Mouse (Mus musculus) midbrain, embryonic 14.5 days (tissue): Measurements from ENCODE around the gene Fbxo6. TPM values are rescaled to one million over a fixed set of nuclear protein-coding genes. Genes with fewer than 3 reads are reported as not detected.

ENCODE experiments used
- ATAC-seq: fragments of 200-750 bp; cut with Nextera tagmentation; 2 replicates; pipeline ENCODE4 v1.8.0; 2017; ENCODE audit warnings: moderate number of reproducible peaks, moderate library complexity; ENCODE audit not compliant: low FRiP score, low TSS enrichment
- DNase-seq: peaks from one replicate; pipeline ENCODE4 v3.0.0-alpha.2; 2015
- H3K27ac ChIP-seq: fragments of 300-500 bp; sonication (generic); replicated peaks from 2 replicates; pipeline ENCODE4 v1.5.1; 2014; ENCODE audit warnings: mild to moderate bottlenecking, low read depth, low read length, moderate library complexity
- H3K27me3 ChIP-seq: fragments of 300-500 bp; sonication (generic); 2 replicates; pipeline ENCODE4 v1.6.1; 2014; ENCODE audit warnings: low read length, control low read depth, mixed read lengths; ENCODE audit not compliant: control insufficient read depth, insufficient read depth
- H3K36me3 ChIP-seq: fragments of 300-500 bp; sonication (generic); 2 replicates; pipeline ENCODE4 v1.6.1; 2014; ENCODE audit warnings: low read length, control low read depth; ENCODE audit not compliant: control insufficient read depth, insufficient read depth
- H3K4me1 ChIP-seq: fragments of 300-500 bp; sonication (generic); 2 replicates; pipeline ENCODE4 v1.6.1; 2014; ENCODE audit warnings: mild to moderate bottlenecking, antibody characterized with exemption, low read length, control low read depth; ENCODE audit not compliant: control insufficient read depth, insufficient read depth
- H3K4me2 ChIP-seq: fragments of 300-500 bp; sonication (generic); 2 replicates; pipeline ENCODE4 v1.6.1; 2014; ENCODE audit warnings: mild to moderate bottlenecking, low read length, moderate library complexity
- H3K4me3 ChIP-seq: fragments of 300-500 bp; sonication (generic); replicated peaks from 2 replicates; pipeline ENCODE4 v1.5.1; 2014; ENCODE audit warnings: low read depth, low read length
- H3K9ac ChIP-seq: fragments of 300-500 bp; sonication (generic); replicated peaks from 2 replicates; pipeline ENCODE4 v1.6.1; 2014; ENCODE audit warnings: mild to moderate bottlenecking, low read length, moderate library complexity
- H3K9me3 ChIP-seq: fragments of 300-500 bp; sonication (generic); 2 replicates; pipeline ENCODE4 v1.6.1; 2016; ENCODE audit warnings: low read length, control low read depth, mixed read lengths; ENCODE audit not compliant: control insufficient read depth
- WGBS: fragments of 180-500 bp; shearing (Covaris S2); extraction: QIAGEN DNeasy Blood & Tissue Kit; methylation state at CpG from one replicate; pipeline ENCODE4 v1.1.7; 2014; 5-methylcytosine and 5-hydroxymethylcytosine counted together
- polyA plus RNA-seq: library from polyadenylated mRNA; unstranded; fragments of >200 nt; fragmentation: Nextera tagmentation; extraction: Ambion mirVana; gene quantifications from 2 replicates; pipeline ENCODE4 v1.2.1, GENCODE M21; 2014

Fbxo6 gene
- polyA plus RNA-seq, 1 experiment from 2014 or later: 18.7 TPM

DNA sequence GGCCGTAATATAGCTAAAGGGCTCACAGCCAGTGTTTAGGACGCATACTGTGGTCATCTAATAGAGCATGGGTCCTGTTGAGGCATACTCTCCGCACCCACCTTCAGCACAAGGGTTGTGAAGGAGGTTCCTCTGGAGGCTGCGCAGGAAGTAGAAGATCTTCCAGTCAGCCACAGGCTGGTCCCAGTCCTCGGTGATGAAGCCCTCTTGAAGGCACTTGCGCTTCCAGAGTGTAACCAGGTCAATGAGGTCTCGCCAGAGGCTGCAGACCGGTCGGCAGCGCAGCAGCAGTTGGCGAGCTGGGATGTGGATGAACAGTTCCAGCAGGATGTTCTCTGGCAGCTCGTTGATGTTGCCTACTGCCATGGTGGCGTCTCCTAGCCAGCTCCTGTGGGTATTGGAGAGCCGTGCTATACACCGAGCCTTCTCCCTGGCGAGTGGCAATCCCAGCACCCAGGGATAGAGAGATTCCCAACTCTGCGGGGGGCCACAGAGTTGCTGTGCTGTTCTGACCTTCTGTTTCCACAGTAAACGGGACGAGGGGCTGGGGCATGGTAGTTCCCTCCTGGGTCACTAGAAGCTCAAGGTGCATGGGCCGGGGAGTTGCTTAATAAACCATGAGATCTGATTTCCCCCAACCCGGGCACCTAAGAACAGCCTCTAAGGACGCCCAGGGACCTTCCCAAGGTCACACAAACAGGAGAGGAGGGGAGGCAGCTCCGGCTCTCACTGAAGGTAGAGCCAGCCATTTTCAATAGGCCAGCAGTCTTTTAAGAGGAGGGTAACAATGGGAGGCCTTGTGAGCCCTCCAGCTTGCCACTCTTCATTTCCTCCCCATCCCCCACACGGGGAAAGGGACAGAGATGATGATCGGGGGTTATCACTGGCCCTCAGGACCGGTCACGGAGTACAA lies 6.8 kb upstream of the Fbxo6 start:
- WGBS: 19% methylated on average over 27 of the region's 27 CpGs
- Histone ChIP-seq H3K9ac (peak overlapping the region; percentile 90), H3K4me2 (peak overlapping the region; percentile 82), H3K4me3 (peak overlapping the region; percentile 76), H3K36me3 (peaks cover 46% of the 10 kb centered on the region), H3K4me1 (peaks cover 19% of the 10 kb centered on the region), H3K27ac (peak overlapping the region; percentile 92), H3K27me3 (peaks cover 24% of the 10 kb centered on the region), H3K9me3 (no peaks in the 10 kb centered on the region)
- DNase-seq (peak; percentile 76), ATAC-seq (peak; percentile 2; the same call in 1 of the 2 replicates)

DNA sequence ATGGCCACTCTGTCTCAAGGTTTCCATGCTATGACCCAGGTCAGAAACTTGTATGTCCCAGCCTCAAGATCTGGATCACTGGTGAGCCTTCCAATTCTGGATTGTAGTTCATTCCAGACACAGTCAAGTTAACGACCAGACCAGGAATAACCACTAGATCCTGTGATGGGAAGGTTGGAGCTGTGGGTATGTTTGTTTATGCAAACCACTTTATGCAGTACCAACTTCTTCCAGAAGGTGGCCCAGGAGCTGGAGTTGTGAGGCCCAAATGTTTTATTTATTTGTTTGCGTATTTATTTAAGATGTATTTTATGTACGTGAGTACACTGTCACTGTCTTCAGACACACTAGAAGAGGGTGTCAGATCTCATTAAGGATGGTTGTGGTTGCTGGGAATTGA lies 3.0 kb upstream of the Fbxo6 start:
- Histone ChIP-seq H3K27me3 (no peaks in the 10 kb centered on the region), H3K36me3 (peaks cover 58% of the 10 kb centered on the region), H3K9me3 (no peaks in the 10 kb centered on the region), H3K4me1 (peaks cover 13% of the 10 kb centered on the region), H3K27ac (no peak overlapping the region), H3K9ac (no peak overlapping the region), H3K4me2 (no peak overlapping the region), H3K4me3 (no peak overlapping the region)
- WGBS: 59% methylated on average over 3 of the region's 3 CpGs
- DNase-seq (peak; percentile 87), ATAC-seq (no peak)

GRCm38 (mm10) chr4:148154006-148154405 lies 2.1 kb upstream of the Fbxo6 start:
- Histone ChIP-seq H3K4me2 (no peak overlapping the region), H3K4me1 (peaks cover 13% of the 10 kb centered on the region), H3K4me3 (no peak overlapping the region), H3K9me3 (no peaks in the 10 kb centered on the region), H3K27me3 (no peaks in the 10 kb centered on the region), H3K36me3 (peaks cover 63% of the 10 kb centered on the region), H3K27ac (no peak overlapping the region), H3K9ac (no peak overlapping the region)
- DNase-seq (no peak), ATAC-seq (no peak)
- 94% methylated on average over 4 of the region's 4 CpGs for WGBS

GRCm38 (mm10) chr4:148152547-148152946 lies 607 bp upstream of the Fbxo6 start:
- Histone ChIP-seq H3K4me1 (peaks cover 3% of the 10 kb centered on the region; the same call in 1 of the 2 replicates), H3K9me3 (no peaks in the 10 kb centered on the region), H3K36me3 (peaks cover 70% of the 10 kb centered on the region), H3K4me2 (no peak overlapping the region), H3K4me3 (no peak overlapping the region), H3K27me3 (no peaks in the 10 kb centered on the region), H3K9ac (no peak overlapping the region), H3K27ac (peak overlapping the region; percentile 93; the same call in 1 of the 2 replicates)
- DNase-seq (no peak), ATAC-seq (no peak)
- 77% methylated on average over 5 of the region's 5 CpGs for WGBS

DNA sequence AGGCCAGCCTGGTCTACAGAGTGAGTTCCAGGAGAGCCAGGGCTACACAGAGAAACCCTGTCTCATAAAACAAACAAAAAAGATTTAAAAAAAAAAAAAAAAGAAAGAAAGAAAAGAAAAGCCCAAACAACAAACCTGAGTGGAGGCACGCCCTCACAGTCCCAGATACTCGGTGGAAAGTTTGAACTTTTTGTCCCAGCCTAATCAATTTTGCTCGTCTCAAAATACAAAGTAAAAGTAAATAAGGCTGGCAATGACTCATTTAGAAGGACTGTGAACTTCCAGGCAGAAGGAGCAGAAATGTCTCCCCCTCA lies 1.0 kb downstream of the Fbxo6 start:
- no peaks in the 10 kb centered on the region for H3K9me3 ChIP-seq
- ATAC-seq: no peak
- 64% methylated on average over 3 of the region's 3 CpGs for WGBS
- peak overlapping the region; percentile 93; the same call in 1 of the 2 replicates for H3K27ac ChIP-seq
- H3K4me1 ChIP-seq: no peaks in the 10 kb centered on the region
- H3K36me3 ChIP-seq: peaks cover 70% of the 10 kb centered on the region
- H3K4me3 ChIP-seq: peak overlapping the region; percentile 53
- H3K9ac ChIP-seq: peak overlapping the region; percentile 73; the same call in 1 of the 2 replicates
- H3K27me3 ChIP-seq: no peaks in the 10 kb centered on the region
- H3K4me2 ChIP-seq: peak overlapping the region; percentile 95
- DNase-seq: no peak

DNA sequence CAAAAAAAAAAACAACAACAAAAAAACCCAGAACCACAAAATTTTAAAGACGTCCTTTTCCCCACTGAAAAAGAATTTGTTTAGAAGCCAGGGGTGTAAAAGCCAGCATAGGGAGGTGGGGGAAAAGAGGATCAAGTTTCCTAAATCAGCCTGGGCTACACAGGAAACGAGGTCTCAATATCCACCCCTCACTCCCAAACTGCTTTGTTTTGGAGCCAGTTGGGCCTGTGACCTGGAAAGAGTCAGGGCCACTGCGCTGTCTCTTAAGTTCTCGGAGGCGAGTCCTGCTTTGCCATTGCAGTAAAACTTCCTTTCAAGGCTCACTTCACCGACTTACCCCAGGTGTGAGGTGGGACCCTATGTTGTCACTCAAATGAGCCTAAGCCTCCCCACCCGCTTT lies 1.7 kb downstream of the Fbxo6 start:
- WGBS: 65% methylated on average over 7 of the region's 7 CpGs
- H3K27ac ChIP-seq: no peak overlapping the region
- H3K36me3 ChIP-seq: peaks cover 70% of the 10 kb centered on the region
- ATAC-seq: no peak
- H3K4me3 ChIP-seq: no peak overlapping the region
- no peaks in the 10 kb centered on the region for H3K27me3 ChIP-seq
- H3K9me3 ChIP-seq: no peaks in the 10 kb centered on the region
- no peak overlapping the region for H3K9ac ChIP-seq
- no peak overlapping the region for H3K4me2 ChIP-seq
- no peak for DNase-seq
- no peaks in the 10 kb centered on the region for H3K4me1 ChIP-seq

DNA sequence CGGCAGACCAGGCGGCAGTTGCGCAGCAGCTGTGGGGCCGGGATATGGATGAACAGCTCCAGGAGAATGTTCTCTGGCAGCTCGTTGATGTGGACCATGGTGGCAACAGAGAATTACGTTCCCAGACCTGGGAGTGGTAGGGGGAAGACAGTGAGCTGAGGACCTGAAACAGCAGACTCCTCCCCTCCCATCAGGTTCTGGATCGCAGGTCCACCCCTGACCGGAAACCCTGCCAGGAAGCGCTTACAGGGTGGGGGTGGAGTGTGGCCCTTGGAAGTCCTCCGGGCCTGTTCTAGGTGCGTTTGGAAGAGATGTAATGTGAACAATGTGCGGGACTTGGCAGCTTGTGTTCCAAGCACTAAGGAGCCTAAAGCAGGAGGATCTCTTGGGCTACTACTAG lies 2.4 kb downstream of the Fbxo6 start:
- H3K4me3 ChIP-seq: no peak overlapping the region
- H3K9ac ChIP-seq: no peak overlapping the region
- H3K9me3 ChIP-seq: no peaks in the 10 kb centered on the region
- H3K27me3 ChIP-seq: no peaks in the 10 kb centered on the region
- no peak overlapping the region for H3K27ac ChIP-seq
- peaks cover 68% of the 10 kb centered on the region for H3K36me3 ChIP-seq
- no peaks in the 10 kb centered on the region for H3K4me1 ChIP-seq
- ATAC-seq: no peak
- no peak for DNase-seq
- no peak overlapping the region for H3K4me2 ChIP-seq
- 76% methylated on average over 12 of the region's 12 CpGs for WGBS

DNA sequence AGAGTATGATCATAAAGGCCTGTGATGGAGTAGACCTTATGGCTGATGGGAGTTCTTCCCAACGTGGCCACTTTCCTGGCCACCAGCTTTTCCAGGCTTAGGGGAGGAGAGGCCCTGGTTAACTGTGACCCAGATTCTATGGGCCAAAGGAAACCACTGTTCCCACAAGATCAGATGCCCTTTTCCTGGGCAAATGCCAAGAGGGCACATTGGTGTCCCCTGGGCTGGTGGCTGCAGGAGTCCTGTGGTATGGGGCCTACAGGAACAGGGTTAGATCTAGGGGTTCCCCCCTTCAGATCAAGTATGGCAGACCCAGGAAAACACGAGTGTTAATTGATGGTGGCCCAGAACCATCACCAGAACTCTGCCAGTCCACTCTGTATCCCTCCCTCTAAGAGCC lies 4.2 kb downstream of the Fbxo6 start:
- H3K9ac ChIP-seq: no peak overlapping the region
- no peaks in the 10 kb centered on the region for H3K9me3 ChIP-seq

GRCm38 (mm10) chr4:148143721-148144120 lies 8.2 kb downstream of the Fbxo6 start:
- Histone ChIP-seq H3K4me2 (no peak overlapping the region), H3K27me3 (no peaks in the 10 kb centered on the region), H3K27ac (no peak overlapping the region), H3K4me3 (no peak overlapping the region), H3K36me3 (peaks cover 51% of the 10 kb centered on the region), H3K9ac (no peak overlapping the region), H3K4me1 (peaks cover 8% of the 10 kb centered on the region; the same call in 1 of the 2 replicates), H3K9me3 (no peaks in the 10 kb centered on the region)
- WGBS: 95% methylated on average over 5 of the region's 5 CpGs
- no peak for ATAC-seq
- no peak for DNase-seq

More for the DNA sequence above, 4.2 kb downstream of the Fbxo6 start:
- 86% methylated on average over 2 of the region's 2 CpGs for WGBS
- Histone ChIP-seq H3K4me2 (no peak overlapping the region), H3K4me1 (no peaks in the 10 kb centered on the region), H3K27me3 (no peaks in the 10 kb centered on the region), H3K27ac (no peak overlapping the region), H3K36me3 (peaks cover 61% of the 10 kb centered on the region), H3K4me3 (no peak overlapping the region)
- ATAC-seq (no peak), DNase-seq (no peak)
